Mouse (Mus musculus): ENCODE data around the gene Rnf157. TPM values are rescaled to one million over a fixed set of nuclear protein-coding genes. Genes with fewer than 3 reads are reported as not detected.
"Not testable (repeated sequence)": the region's sequence is repeated elsewhere in the genome, so short reads cannot be mapped to it uniquely, and the experiment has no call there.

Rnf157 gene
- polyA plus RNA-seq, 1 experiment: 23.2 TPM

DNA sequence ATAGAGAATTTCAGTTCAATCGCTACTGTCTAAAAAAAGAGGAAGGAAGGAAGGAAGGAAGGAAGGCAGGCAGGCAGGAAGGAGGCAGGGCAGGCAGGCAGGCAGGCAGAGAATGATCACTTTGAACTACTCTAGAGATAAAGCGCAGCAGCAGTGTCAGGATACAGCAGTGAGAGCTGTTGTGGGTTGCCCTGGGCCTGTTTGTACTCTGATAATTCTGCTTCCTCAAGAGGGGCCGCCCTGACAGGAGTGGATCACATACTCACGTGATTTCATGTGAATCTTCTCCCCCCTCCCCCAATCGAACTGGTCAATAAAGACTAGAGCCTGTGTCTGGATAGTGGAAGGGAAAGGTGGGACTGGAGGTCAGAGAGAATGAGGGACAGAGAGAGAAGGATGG, 43.2 kb downstream of the Rnf157 start:
- TF ChIP-seq POLR2A (IDR thresholded peaks at IDR 0.05; ENCODE audit: low read depth, low read length) (no peak), CTCF (IDR thresholded peaks at IDR 0.05; ENCODE audit: borderline replicate concordance, insufficient read depth, low read length) (no peak)
- H3K4me3 ChIP-seq (ENCODE audit: insufficient read depth, low read length): no peak overlapping the region
- peaks cover 6% of the 10 kb centered on the region for H3K4me1 ChIP-seq (ENCODE audit: control insufficient read depth, insufficient read depth, low read length)
- no peak overlapping the region for H3K27ac ChIP-seq (ENCODE audit: insufficient read depth, low read length)

DNA sequence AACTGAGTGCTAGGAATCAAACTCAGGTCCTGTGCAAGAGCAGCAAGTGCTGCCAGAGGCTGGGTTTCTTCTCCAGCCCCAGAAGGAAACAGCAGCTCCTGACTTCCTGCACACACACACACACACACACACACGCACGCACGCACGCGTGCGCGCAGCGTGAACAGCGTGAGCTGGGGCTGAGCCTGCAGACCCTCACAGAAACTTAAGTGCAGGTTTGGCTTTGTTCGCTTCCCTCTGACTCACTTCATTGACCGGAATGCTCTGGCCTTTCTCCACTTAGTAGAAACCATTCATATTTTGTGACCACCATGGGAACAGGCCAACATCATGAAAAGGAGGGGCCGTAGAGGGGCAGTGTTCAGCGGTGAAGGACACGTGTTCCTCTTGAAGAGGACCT, 43.8 kb downstream of the Rnf157 start:
- TF ChIP-seq POLR2A (IDR thresholded peaks at IDR 0.05; ENCODE audit: low read depth, low read length) (no peak), CTCF (IDR thresholded peaks at IDR 0.05; ENCODE audit: borderline replicate concordance, insufficient read depth, low read length) (no peak)
- no peak overlapping the region for H3K27ac ChIP-seq (ENCODE audit: insufficient read depth, low read length)
- no peak overlapping the region for H3K4me3 ChIP-seq (ENCODE audit: insufficient read depth, low read length)

DNA sequence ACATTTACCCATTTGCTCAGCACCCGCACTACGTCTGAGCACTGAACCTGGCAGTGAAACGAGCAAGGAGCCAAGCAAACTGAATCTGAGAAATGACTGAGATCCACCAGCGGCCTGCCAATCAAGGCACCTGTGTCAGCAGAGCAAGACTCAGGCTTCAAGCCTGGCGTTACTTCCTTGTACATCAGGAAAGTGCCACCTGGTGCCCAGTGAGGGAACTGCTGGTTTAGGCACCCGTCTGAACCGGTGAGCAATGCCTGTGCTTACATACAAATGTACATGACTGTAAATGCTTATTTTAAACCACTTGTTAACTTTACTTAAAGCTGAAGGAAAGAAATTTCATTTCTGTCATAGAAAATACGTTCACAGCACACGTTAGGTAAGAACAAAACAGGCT, 44.7 kb downstream of the Rnf157 start:
- Histone ChIP-seq H3K4me3 (ENCODE audit: insufficient read depth, low read length) (no peak overlapping the region), H3K4me1 (ENCODE audit: control insufficient read depth, insufficient read depth, low read length) (peaks cover 6% of the 10 kb centered on the region), H3K27ac (ENCODE audit: insufficient read depth, low read length) (no peak overlapping the region)
- no peak for TF ChIP-seq POLR2A (IDR thresholded peaks at IDR 0.05; ENCODE audit: low read depth, low read length)
- peak; percentile 86 for TF ChIP-seq CTCF (IDR thresholded peaks at IDR 0.05; ENCODE audit: borderline replicate concordance, insufficient read depth, low read length)

More for the DNA sequence above, 43.8 kb downstream of the Rnf157 start:
- peaks cover 6% of the 10 kb centered on the region for H3K4me1 ChIP-seq (ENCODE audit: control insufficient read depth, insufficient read depth, low read length)

DNA sequence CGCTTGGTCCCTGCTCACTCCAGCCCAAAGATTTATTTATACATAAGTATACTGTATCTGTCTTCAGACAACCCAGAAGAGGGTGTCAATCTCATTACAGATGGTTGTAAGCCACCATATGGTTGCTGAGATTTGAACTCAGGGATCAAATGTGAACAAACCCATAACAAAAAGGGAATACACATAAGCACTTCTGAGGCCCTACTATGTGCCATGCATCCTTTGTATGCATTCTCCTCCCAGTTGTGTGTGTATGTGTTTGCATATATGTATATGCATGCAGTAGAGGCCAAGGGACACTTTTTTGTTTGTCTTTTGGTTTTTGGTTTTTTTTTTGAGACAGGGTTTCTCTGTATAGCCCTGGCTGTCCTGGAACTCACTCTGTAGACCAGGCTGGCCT, 46.2 kb downstream of the Rnf157 start:
- Histone ChIP-seq H3K4me1 (ENCODE audit: control insufficient read depth, insufficient read depth, low read length) (no peaks in the 10 kb centered on the region), H3K27ac (ENCODE audit: insufficient read depth, low read length) (no peak overlapping the region), H3K4me3 (ENCODE audit: insufficient read depth, low read length) (no peak overlapping the region)
- no peak for TF ChIP-seq CTCF (IDR thresholded peaks at IDR 0.05; ENCODE audit: borderline replicate concordance, insufficient read depth, low read length)
- TF ChIP-seq POLR2A (IDR thresholded peaks at IDR 0.05; ENCODE audit: low read depth, low read length): no peak

DNA sequence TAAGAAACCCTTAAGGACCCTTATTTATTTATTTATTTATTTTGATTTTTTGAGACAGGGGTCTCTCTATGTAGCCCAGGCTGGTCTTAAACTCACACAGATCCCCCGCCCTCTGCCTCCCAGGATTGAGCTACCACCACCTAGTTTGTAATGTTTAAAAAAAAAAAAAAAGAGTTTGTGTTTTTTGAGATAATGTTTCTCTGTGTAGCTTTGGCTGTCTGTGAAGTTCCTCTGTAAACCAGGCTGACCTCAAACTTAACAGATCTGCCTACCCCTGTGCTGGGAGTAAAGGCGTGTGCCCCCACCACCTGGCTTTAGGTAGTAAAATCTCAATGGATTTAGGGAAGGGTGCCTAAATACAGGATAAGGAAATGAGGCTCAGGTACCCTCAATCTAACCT, 46.7 kb downstream of the Rnf157 start:
- Histone ChIP-seq H3K27ac (ENCODE audit: insufficient read depth, low read length) (no peak overlapping the region), H3K4me3 (ENCODE audit: insufficient read depth, low read length) (no peak overlapping the region), H3K4me1 (ENCODE audit: control insufficient read depth, insufficient read depth, low read length) (no peaks in the 10 kb centered on the region)
- TF ChIP-seq POLR2A (IDR thresholded peaks at IDR 0.05; ENCODE audit: low read depth, low read length) (no peak), CTCF (IDR thresholded peaks at IDR 0.05; ENCODE audit: borderline replicate concordance, insufficient read depth, low read length) (no peak)

DNA sequence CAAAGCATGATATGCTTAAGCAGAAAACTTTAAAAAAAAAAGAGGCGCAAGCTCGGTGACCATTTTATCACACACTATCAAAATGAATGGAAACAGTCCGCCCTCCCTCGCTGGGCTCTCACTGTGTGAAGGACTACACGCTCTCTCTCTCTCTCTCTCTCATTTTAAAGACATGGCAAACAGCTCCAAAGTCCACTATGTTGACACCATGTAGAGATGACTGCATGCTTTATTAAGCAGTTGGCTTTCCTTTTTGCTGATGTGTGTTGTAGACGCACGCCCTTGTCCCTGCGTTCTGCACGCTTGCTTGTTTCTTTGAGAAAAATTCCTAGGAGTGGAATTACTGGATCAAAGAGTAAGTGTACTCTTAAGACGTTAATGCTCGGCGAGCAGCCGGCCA, 47.4 kb downstream of the Rnf157 start:
- TF ChIP-seq POLR2A (IDR thresholded peaks at IDR 0.05; ENCODE audit: low read depth, low read length) (no peak), CTCF (IDR thresholded peaks at IDR 0.05; ENCODE audit: borderline replicate concordance, insufficient read depth, low read length) (no peak)
- H3K27ac ChIP-seq (ENCODE audit: insufficient read depth, low read length): no peak overlapping the region
- H3K4me1 ChIP-seq (ENCODE audit: control insufficient read depth, insufficient read depth, low read length): no peaks in the 10 kb centered on the region
- no peak overlapping the region for H3K4me3 ChIP-seq (ENCODE audit: insufficient read depth, low read length)

DNA sequence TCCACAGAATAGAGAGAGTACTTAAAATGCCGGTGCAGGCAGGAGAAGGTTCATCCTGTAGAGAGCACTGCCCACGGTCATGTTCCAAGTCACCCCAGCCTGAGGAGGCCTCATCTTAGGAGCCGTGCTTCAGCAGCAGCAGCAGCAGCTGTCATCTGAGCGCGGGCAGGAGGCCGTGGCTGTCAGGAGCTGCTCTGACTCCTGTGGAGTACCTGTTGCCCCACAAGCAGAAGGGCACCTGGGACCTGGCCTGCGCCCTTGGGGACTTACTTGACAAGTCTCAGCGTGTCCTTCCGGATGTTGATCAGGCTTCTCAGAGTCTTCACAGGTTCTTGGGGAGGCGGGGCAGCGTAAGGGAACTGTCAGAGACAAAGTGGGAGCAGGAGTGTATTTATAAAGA, 50.8 kb downstream of the Rnf157 start:
- TF ChIP-seq CTCF (IDR thresholded peaks at IDR 0.05; ENCODE audit: borderline replicate concordance, insufficient read depth, low read length): no peak
- TF ChIP-seq POLR2A (IDR thresholded peaks at IDR 0.05; ENCODE audit: low read depth, low read length): no peak
- H3K27ac ChIP-seq (ENCODE audit: insufficient read depth, low read length): no peak overlapping the region
- no peak overlapping the region for H3K4me3 ChIP-seq (ENCODE audit: insufficient read depth, low read length)
- no peaks in the 10 kb centered on the region for H3K4me1 ChIP-seq (ENCODE audit: control insufficient read depth, insufficient read depth, low read length)

DNA sequence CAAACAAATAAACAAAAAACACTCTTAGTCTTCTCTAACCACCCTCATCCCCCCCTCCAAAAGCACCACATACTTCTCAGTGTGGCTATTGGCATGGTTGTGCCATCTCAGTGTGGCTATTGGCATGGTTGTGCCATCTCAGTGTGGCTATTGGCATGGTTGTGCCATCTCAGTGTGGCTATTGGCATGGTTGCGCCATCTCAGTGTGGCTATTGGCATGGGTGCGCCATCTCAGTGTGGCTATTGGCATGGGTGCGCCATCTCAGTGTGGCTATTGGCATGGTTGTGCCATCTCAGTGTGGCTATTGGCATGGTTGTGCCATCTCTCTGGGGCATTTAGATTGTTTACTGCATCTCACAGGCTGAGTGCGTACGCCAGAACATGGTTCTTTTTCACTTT, 51.9 kb downstream of the Rnf157 start:
- H3K4me1 ChIP-seq (ENCODE audit: control insufficient read depth, insufficient read depth, low read length); H3K27ac ChIP-seq (ENCODE audit: insufficient read depth, low read length); H3K4me3 ChIP-seq (ENCODE audit: insufficient read depth, low read length): not testable (repeated sequence)

DNA sequence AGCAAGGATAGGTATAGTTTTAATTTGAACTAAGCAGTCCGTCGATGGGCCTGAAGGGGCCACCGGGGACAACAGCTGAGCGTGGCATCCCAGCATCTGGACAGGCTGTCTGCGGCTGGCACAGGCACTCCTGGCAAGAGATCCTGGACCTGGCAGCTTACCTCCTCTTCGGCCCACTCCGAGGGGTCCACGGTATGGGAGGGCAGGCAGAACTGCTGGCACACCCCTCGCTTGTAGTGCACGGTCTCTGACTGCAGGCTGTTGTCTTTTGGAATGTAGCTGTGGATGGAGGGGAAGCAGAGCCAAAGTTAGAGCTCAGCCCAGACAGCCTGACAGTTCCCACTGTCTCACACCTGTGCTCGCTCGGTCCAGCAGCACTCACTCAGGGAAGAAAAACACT, 53.2 kb downstream of the Rnf157 start:
- Histone ChIP-seq H3K4me3 (ENCODE audit: insufficient read depth, low read length) (no peak overlapping the region), H3K27ac (ENCODE audit: insufficient read depth, low read length) (no peak overlapping the region), H3K4me1 (ENCODE audit: control insufficient read depth, insufficient read depth, low read length) (no peaks in the 10 kb centered on the region)
- no peak for TF ChIP-seq POLR2A (IDR thresholded peaks at IDR 0.05; ENCODE audit: low read depth, low read length)
- no peak for TF ChIP-seq CTCF (IDR thresholded peaks at IDR 0.05; ENCODE audit: borderline replicate concordance, insufficient read depth, low read length)

DNA sequence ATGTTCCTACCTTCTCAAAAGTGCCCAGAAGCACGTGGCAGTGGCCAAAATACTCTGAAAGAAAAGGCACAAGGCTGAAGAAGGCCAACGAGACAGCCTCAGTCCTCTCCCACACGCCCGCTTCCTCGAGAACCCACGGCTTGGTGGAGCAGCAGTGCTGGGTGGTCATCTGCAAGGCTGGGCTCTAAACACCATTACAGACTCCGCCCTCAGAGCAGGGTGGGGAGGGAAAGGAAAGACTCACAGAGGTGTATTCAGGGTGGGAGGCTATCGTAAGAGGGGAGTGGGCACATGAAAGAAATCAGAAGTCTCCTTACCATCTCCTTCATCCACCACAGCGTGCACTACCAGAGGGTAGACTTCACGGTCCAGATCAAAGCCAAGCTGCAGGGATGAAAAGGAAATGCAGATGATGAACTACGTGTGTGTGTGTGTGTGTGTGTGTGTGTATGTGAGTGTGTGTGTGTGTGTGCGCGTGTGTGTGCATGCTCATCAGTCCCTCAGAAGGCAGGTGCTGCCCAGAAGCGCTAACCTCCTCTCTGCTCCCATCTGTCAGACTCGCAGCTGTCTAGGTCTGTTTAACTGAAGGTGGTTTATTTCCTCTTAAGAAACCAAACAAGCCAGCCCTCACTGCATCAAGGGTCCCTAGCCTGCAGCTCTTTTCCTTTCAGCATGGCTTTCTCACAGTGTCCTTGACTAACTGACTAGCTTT, 53.8 kb downstream of the Rnf157 start:
- Histone ChIP-seq H3K4me1 (ENCODE audit: control insufficient read depth, insufficient read depth, low read length) (no peaks in the 10 kb centered on the region), H3K27ac (ENCODE audit: insufficient read depth, low read length) (no peak overlapping the region), H3K4me3 (ENCODE audit: insufficient read depth, low read length) (no peak overlapping the region)
- TF ChIP-seq CTCF (IDR thresholded peaks at IDR 0.05; ENCODE audit: borderline replicate concordance, insufficient read depth, low read length) (no peak), POLR2A (IDR thresholded peaks at IDR 0.05; ENCODE audit: low read depth, low read length) (no peak)

DNA sequence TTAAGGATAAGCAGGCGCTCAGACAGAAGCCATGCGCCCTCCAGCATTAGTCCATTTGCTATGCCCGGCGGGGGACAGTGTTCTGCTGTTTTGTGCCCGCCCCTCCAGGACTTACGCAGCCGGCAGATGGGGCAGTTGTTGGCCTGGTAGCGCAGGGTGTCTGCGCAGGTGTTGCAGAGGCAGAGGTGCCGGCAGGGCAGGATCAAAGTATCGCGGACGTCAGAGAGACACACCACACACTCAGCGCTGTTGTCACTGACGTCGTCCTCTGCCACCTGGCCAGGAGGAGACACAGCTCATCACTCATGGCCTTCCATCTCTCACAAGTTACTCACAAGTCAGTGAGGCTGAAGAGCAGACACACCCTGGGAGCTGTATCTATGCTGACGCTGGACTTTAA, 58.3 kb downstream of the Rnf157 start:
- no peaks in the 10 kb centered on the region for H3K4me1 ChIP-seq (ENCODE audit: control insufficient read depth, insufficient read depth, low read length)
- TF ChIP-seq CTCF (IDR thresholded peaks at IDR 0.05; ENCODE audit: borderline replicate concordance, insufficient read depth, low read length): no peak
- TF ChIP-seq POLR2A (IDR thresholded peaks at IDR 0.05; ENCODE audit: low read depth, low read length): no peak
- no peak overlapping the region for H3K4me3 ChIP-seq (ENCODE audit: insufficient read depth, low read length)
- H3K27ac ChIP-seq (ENCODE audit: insufficient read depth, low read length): no peak overlapping the region
